Mouse (Mus musculus) cerebellum, postnatal 25 days (tissue): ENCODE results near the gene Ptprj.

Source experiments
- DNase-seq, 2 experiments: peaks; one replicate each; pipeline ENCODE4 v3.0.0; 2021; ENCODE audit warnings: mixed read lengths in 2 of 2

Gene Ptprj

DNA sequence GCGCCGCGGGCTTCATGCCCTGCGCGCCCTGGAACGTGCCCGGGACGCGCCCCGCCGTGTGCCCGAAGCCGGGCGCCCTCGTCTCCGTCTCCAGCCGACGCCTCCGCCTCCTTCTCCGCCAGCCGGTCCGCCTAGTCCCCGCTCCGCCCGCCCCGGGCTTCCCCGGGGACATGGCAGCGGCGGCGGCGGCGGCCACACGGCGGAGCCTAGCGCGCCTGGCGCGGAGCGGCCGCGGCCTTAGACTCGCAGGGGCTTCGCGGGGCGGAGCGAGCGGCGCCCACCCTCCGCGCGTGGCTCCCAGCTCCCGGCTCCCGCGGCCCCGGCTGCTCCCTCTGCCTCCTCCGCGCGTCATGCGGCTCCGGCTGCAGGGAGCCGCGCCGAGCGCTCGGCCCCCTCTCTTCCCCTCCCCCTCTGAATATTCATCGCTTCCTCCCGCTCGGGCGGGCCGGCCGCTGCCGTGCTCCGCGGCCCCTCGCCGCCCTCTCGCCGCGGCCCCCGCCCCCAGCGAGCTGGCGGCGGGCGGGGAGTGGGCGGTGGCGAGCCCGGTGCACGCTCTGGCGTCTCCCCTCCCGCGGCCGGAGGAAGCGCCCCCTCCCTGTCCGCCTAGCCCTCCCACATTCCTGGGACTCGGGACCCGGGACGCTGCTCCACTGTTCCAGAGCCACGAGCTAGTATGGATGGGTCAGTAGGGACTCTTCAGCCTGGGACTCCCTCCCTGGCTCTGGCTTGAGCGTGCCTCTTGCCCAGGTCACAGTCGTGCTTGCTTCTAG, at the start of gene Ptprj:
Gene Ptprj (minus strand): TSS at position 412 of the 770 bp plus-strand sequence.
- DNase-seq: peak; percentile 75 to 82

GRCm38 (mm10) chr2:90629552-90629951, 49.1 kb upstream of the Ptprj start:
- DNase-seq: no peak

DNA sequence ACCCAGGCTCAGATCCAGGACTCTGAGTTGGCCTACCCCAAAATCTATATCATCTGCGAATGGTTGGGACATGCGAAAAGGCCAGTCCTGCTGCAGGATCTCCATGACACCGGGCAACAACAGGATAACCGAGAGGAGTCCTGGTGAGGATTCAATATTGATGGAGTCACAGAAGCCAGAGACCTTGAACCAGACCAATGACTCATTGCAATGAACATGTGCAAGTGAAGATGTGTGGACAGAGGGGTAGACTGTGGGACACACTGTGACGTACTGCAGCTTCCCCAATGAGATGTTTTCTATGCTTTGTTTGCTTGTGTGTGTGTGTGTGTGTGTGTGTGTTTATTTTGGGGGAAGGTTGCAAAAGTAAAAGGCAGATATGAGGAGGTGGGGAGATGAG, 47.8 kb upstream of the Ptprj start:
- no peak for DNase-seq

DNA sequence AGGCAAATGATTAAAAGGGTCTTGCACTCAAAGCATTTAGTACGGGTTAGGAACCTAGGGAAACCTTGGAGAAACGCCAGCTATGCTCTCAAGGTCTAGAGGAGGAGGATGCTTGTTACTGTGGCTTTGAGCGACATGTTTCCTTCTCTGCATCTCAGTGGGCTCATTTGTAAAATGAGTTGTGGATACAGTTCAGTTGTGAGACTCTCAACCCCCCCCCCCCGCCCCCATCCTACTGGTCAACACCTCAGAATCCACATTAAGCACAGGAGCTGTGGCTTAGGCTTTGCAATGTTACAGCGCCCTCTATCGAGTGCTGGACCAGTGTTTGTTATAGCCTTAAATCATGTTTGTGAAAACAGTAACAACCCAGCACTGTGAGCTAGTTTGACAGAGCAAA, 44.5 kb upstream of the Ptprj start:
- DNase-seq: peak; percentile 79 to 90

DNA sequence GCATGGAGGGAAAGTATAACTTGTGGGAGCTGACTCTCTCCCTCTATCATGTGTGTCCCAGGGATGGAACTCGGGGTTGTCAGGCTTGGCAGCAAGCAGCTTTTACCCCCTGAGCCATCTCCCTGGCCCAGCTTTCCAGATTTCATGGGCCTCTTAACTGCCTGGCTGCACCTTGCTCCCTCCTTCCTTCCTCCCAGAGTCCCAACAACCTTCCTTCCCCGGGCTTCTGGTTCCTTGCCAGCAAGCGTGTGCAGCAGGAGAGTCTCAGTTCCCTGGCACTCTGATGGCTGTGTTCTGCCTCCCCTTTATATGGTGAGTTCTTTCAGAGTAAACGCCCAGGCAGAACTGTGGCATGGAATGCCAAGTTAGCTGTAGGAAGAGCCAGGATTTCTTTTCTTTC, 43.9 kb upstream of the Ptprj start:
- DNase-seq: peak; percentile 50 to 68

DNA sequence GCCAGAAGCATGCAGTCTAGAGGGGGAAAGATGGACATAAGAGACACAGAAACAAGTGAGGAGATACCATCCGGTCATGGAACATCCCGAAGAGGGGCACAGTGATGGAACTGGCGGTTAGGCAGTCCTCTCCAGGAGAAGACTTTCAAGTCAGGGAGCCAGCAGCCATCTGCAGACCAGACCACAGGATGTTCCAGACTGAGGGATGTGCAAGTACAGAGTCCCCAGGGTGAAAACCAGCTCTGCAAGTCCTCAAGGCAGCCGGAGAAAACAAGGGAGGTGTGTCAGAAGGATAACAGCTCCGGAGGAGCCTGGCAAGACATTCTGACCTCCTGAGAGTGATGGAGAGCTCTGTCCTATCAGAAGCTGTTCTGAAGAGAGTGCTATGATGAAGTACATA, 40.4 kb upstream of the Ptprj start:
- DNase-seq: no peak

DNA sequence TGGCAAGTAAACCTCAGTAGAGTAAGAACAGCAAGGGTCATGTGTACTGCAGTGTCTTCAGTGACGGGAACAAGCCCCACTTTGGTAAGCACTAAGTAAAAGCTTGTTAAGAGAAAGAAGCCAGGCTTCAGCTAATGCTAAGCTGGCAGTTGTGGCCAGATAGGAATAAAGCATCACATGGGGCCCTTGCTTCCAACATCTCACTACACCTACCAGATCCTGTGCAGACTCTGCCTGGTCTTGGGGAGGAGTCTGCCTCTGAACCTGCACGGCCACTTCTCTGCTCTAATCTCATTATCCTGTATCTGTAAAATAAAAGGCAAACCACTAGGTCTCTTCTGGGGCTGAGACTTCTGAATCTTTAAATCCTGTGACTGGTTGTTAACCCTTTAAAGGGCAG, 39.2 kb upstream of the Ptprj start:
- DNase-seq: no peak

DNA sequence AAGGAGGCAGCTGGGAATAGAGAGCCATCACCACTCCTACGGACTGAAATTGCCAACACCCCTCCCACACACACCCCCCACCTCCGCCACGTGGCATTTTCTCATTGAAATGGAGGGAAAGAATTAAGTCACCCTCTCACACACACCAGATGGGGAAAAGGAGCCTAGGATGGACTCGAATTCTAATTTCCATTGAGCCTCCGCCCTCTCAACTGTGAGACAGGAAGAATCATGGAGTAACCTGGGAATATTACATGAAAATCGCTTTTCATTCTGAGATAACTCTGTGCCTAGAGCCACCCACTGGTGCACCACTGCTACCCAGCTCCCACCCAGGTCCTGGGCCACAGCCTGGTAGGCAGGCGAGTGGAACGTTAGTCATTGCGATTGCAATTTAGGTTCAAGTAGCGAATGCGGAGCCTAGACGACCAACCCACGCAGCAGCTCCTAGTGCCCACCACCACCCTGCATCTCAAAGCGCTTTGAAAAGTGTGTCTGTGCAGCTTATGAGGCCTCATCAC, 34.3 kb upstream of the Ptprj start:
- DNase-seq: no peak

- DNase-seq: no peak
Measured at GRCm38 (mm10) chr2:90613591-90613990, 33.1 kb upstream of the Ptprj start.

DNA sequence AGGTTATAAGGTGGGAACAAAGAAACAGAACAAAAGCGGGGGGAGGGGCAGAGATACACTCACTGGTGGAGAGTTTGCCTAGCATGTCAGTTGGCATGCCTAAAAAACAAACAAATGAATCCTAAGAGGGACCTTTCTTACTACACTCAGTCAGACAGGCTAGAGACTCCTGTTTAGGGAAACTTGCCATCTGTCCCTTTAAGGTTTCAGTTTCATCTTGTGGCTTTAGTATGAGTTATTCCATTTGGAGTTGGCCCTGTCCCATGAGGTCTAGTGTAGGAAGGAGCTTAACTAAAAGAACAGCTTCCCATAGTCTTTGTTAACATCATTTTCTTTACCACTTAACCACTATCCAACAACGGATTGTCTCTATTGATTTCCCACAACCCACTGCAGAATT, 32.6 kb upstream of the Ptprj start:
- no peak for DNase-seq

DNA sequence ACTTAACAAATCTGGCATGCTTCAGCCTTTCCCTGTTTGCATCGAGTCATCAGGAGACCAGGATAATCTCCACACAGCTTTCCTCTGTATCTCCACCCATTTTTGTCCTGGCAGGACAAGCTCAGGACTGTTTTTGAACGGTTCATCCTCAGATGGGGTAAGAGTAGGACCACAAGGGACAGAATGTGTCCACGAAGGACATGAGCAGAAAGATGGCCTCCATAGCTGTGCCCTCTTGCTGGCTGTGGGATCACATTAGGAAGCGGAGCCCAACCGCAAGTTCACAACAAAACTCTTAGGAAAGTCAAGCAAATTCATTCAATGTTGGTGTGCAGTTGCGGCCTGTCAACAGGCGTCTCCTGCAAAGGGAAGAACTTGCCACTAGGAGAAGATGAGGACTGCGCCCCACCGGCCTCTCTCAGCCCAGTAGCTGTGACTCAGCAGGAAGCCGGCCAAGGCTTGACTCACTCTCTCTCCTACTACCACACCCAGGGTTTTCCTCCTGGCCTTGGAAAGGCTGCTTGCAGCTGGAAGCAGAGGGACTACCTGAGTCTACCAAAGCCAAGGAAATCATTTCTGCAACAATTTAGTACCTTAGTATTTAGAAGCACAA, 31.6 kb upstream of the Ptprj start:
- DNase-seq: no peak

DNA sequence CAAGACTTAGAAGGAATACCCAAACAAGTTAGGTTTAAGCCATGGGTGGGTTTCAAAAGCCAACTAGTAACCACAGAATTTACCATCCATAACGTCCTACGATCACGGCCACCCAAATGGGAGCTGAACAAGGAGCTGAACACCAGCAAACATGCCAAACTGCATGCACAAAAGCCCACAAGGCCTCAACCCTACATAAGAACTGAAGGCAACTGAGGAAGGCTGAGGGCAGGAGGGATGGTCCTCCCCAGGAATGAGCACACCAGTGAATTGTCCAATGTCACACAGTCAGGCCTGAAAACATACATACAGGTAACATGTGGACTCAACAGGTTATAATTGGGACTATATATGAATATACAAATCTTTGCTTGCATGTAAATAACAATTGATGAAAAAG, 20.6 kb upstream of the Ptprj start:
- DNase-seq: no peak

DNA sequence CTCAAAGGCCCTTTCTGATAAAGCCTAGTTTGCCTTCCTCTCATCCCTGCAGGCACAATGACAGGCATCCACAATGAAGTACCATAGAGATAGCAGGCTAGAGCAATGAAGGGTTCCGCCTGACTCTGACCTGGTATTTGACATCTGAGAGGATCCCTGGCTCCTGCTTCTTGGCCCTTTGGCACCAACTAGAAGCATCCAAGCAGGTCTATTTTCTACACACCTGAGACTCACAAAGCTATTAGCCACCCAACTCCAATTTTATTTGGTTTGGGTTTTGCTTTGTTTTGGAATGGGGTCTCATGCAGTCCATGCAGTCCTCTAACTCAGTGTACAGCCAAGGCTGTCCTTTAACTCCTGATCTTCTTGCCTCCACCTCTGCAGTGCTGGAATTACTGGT, 7.7 kb upstream of the Ptprj start:
- no peak for DNase-seq

DNA sequence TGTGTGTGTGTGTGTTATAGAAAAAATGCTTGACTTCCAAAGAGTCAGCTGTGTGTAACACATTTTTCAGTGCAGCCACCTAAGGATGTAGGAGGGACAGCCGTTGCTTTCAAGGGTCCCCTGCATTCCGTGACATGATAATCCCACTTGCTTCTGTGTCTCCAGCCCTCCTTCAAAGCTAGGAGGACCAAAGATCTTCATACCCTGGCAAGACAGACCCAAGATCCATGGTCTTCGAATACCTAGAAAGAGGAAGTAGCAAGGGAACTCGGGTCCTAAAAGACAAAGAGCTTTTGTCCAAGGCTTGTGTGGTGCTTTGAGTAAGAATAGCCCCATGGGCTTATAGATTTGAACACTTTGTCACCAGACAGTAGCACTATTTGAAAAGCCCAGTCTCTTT, 4.1 kb upstream of the Ptprj start:
- DNase-seq: no peak

DNA sequence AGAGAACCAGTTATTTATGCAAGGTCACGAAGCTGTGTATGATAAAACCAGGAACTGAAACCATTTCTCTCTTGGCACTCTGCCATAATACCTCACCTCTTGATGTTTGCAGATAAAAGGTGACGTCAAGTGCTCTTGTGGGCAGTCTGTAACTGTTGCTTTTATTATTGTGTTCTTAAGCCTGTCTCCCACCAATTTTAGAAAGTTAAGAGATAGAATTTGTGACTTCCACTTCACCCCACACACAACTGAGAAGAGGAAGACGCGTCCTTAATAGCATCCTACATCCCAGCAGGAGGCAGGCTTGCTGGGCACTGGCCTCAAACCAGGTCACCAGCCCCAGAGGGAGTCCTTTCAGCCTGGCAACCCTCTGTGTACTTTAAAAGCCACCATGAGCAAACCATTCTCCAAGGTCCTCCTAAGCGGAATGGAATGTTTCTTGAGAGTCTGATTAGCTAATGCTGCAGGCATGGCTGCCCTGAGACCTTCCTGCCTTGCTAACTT, 3.2 kb upstream of the Ptprj start:
- DNase-seq: peak in 1 of 2 experiments; percentile 26

- no peak for DNase-seq
Measured at GRCm38 (mm10) chr2:90582814-90583213, 2.4 kb upstream of the Ptprj start.

- DNase-seq: no peak
Measured at GRCm38 (mm10) chr2:90582311-90582710, 1.9 kb upstream of the Ptprj start.

DNA sequence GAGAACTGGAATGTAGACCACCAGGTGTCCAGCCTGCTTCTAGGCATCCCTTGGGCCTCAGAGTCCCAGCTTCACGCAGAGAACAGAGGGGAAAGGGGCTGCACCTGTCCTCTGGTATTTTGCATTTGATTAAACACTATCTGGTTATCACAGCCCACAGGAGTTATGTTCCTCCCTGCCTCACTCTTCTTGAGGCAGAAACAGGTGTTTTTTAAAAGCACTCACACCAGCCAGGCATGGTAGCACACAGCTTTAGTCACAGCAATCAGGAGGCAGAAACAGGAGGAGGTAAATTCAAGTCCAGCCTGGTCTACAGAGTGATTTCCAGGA, 1.3 kb upstream of the Ptprj start:
- DNase-seq: no peak

- DNase-seq: no peak
Measured at GRCm38 (mm10) chr2:90581006-90581795, 754 bp upstream of the Ptprj start.

GRCm38 (mm10) chr2:90579728-90580235, 665 bp downstream of the Ptprj start:
- DNase-seq: peak; percentile 84 to 86

DNA sequence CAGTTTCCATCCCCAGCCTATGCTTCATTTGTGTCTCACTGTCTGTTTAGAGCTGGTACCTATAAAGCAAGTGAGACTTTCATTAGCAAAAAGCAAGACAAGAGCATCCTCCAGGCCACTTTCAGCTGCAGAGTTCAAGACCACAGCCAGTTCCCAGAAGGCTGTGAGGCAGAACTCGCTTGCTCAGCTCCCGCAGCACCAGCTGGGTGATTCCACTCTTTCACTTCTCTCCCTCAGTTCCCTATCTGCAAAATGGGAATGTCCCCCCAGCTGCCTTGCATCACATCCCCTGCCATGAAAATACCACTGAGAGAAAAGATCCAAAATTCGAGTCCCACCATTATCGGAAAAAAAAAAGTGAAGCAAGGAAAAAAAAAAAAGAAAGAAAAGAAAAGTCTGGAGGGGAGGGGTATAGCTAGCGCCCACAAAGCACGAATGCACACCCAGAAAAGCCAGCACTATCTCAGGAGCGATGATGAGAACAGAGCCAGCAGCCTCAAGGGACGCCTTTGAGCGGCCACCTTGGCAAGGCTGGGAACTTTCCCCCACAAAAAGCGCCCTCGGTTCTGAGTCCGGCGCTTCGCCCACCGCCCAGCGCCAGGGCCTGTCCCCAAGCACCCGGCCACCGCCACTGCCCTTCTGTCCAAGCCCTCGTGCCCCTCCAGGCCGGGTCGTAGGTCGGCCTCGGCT, 1.3 kb downstream of the Ptprj start:
- DNase-seq: peak; percentile 57 to 59

DNA sequence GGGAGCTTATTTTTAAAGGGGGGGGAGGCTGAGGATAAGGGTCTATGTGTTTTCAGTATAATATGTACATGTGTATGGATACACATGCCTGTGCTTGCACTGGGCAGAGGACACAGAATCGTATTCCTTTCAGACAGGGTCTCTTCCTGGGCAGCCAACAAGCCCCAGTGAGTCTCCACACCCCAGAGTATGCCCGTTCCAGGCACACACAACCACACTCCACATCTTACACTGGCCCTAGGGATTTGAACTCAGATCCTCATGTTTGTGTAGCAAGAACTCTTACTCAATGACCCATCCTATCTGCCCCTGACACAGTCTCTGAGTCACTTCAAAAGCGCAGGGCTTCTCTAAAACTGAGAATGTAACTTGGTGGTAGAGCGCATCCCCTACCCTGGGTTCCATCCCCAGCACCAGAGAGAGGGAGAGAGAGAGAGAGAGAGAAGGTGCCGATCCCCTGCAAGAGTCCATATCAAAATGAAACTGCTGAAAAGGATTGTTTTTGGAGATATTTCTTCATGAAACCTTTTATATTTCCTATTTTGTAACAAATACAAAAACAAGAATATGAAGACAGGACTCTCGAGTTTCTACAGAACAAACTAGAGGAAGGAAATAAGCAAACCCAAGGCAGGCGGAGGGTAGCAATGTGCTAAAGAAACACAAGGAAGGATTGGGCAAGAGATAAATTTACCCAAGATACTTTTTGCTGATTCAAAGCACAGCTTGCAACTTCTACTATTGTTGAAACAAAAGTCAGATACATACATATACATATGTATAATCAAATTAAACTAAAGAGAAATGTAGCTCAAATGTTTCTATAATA, 2.8 kb downstream of the Ptprj start:
- no peak for DNase-seq
